Mouse (Mus musculus) olfactory bulb, adult 2 months (tissue): ENCODE data around the gene Man1a. TPM values are rescaled to one million over a fixed set of nuclear protein-coding genes. Genes with fewer than 3 reads are reported as not detected.

Experiments used
- H3K27ac ChIP-seq: fragments of 200-500 bp; 2 replicates; pipeline ENCODE4 v1.5.1; 2012; ENCODE audit warnings: low read depth, low read length; ENCODE audit not compliant: insufficient read depth
- H3K4me1 ChIP-seq: fragments of 200-500 bp; 2 replicates; pipeline ENCODE4 v1.6.1; 2012; ENCODE audit warnings: low read length; ENCODE audit not compliant: control insufficient read depth, insufficient read depth
- H3K4me3 ChIP-seq: fragments of 200-500 bp; 2 replicates; pipeline ENCODE4 v1.5.1; 2012; ENCODE audit warnings: mild to moderate bottlenecking, low read depth, low read length, moderate library complexity; ENCODE audit not compliant: insufficient read depth
- CTCF ChIP-seq: fragments of 200-500 bp; IDR thresholded peaks from 2 replicates; pipeline ENCODE4 v1.5.1; 2012; ENCODE audit warnings: low read depth, mild to moderate bottlenecking, low read length, moderate library complexity; ENCODE audit not compliant: insufficient read depth
- POLR2A ChIP-seq: fragments of 200-500 bp; IDR thresholded peaks from 2 replicates; pipeline ENCODE4 v1.6.1; 2012; ENCODE audit warnings: mild to moderate bottlenecking, low read depth, low read length, moderate library complexity; ENCODE audit not compliant: insufficient read depth
- WGBS: fragments of 180-500 bp; shearing (Covaris S2); methylation state at CpG from one replicate; pipeline ENCODE4 v1.1.7; 2018; 5-methylcytosine and 5-hydroxymethylcytosine counted together
- polyA plus RNA-seq: library from polyadenylated mRNA; stranded (reverse); fragments of >200 nt; gene quantifications from 2 replicates; pipeline ENCODE4 v1.2.4, GENCODE M21; 2012; ENCODE audit warnings: low replicate concordance; ENCODE audit not compliant: missing spikeins, insufficient read depth, insufficient read length

Gene Man1a
- polyA plus RNA-seq, 1 experiment = 100 TPM

GRCm38 (mm10) chr10:53922236-53922635, 154.2 kb downstream of the Man1a start:
- Histone ChIP-seq H3K4me3 (no peak overlapping the region), H3K4me1 (no peaks in the 10 kb centered on the region), H3K27ac (no peak overlapping the region)
- no peak for TF ChIP-seq POLR2A
- no peak for TF ChIP-seq CTCF
- WGBS = 86% methylated on average over 3 of the region's 3 CpGs

- 92% methylated on average over 3 of the region's 3 CpGs for WGBS
- TF ChIP-seq POLR2A (no peak), CTCF (no peak)
- H3K27ac ChIP-seq = no peak overlapping the region
- no peaks in the 10 kb centered on the region for H3K4me1 ChIP-seq
- H3K4me3 ChIP-seq = no peak overlapping the region
Observed at GRCm38 (mm10) chr10:53917517-53917916, 158.9 kb downstream of the Man1a start.

- H3K4me3 ChIP-seq = no peak overlapping the region
- no peaks in the 10 kb centered on the region for H3K4me1 ChIP-seq
- 81% methylated on average over 6 of the region's 6 CpGs for WGBS
- no peak overlapping the region for H3K27ac ChIP-seq
- TF ChIP-seq POLR2A = no peak
- no peak for TF ChIP-seq CTCF
Observed at GRCm38 (mm10) chr10:53915719-53916118, 160.7 kb downstream of the Man1a start.

- H3K4me1 ChIP-seq = no peaks in the 10 kb centered on the region
- no peak overlapping the region for H3K27ac ChIP-seq
- H3K4me3 ChIP-seq = no peak overlapping the region
- TF ChIP-seq POLR2A (no peak), CTCF (no peak)
- WGBS = 77% methylated on average over 8 of the region's 8 CpGs
Observed at GRCm38 (mm10) chr10:53914974-53915609, 161.3 kb downstream of the Man1a start.

- WGBS = 84% methylated on average over 4 of the region's 4 CpGs
Observed at GRCm38 (mm10) chr10:53913546-53914312, 162.7 kb downstream of the Man1a start.

GRCm38 (mm10) chr10:53889512-53889911, 186.9 kb downstream of the Man1a start:
- TF ChIP-seq CTCF (no peak), POLR2A (no peak)
- no peaks in the 10 kb centered on the region for H3K4me1 ChIP-seq
- H3K4me3 ChIP-seq = no peak overlapping the region
- no peak overlapping the region for H3K27ac ChIP-seq
- 88% methylated on average over 4 of the region's 4 CpGs for WGBS

More at GRCm38 (mm10) chr10:53913546-53914312, 162.7 kb downstream of the Man1a start:
- no peak overlapping the region for H3K27ac ChIP-seq
- H3K4me3 ChIP-seq = no peak overlapping the region
- TF ChIP-seq CTCF = no peak
- TF ChIP-seq POLR2A = no peak
- H3K4me1 ChIP-seq = no peaks in the 10 kb centered on the region

- no peaks in the 10 kb centered on the region for H3K4me1 ChIP-seq
- 87% methylated on average over 10 of the region's 10 CpGs for WGBS
- H3K27ac ChIP-seq = no peak overlapping the region
- no peak for TF ChIP-seq CTCF
- TF ChIP-seq POLR2A = no peak
- H3K4me3 ChIP-seq = no peak overlapping the region
Observed at GRCm38 (mm10) chr10:53888382-53889110, 187.9 kb downstream of the Man1a start.

- no peak for TF ChIP-seq CTCF
- TF ChIP-seq POLR2A = no peak
- 83% methylated on average over 5 of the region's 5 CpGs for WGBS
- Histone ChIP-seq H3K4me3 (no peak overlapping the region), H3K27ac (no peak overlapping the region), H3K4me1 (no peaks in the 10 kb centered on the region)
Observed at GRCm38 (mm10) chr10:53886475-53886874, 189.9 kb downstream of the Man1a start.

- TF ChIP-seq POLR2A = no peak
- no peak for TF ChIP-seq CTCF
- Histone ChIP-seq H3K27ac (no peak overlapping the region), H3K4me1 (no peaks in the 10 kb centered on the region), H3K4me3 (no peak overlapping the region)
Observed at GRCm38 (mm10) chr10:53881310-53881709, 195.1 kb downstream of the Man1a start.
